Mouse (Mus musculus) CH12.LX (cell line): ENCODE measurements around the gene Atp5g3. TPM values are rescaled to one million over a fixed set of nuclear protein-coding genes. Genes with fewer than 3 reads are reported as not detected.
A peak's percentile ranks its signal among the peaks of the same experiment; 100 is the strongest.

Experiments
- DNase-seq: peaks from one replicate; pipeline ENCODE4 v3.0.0-alpha.2; 2013; ENCODE audit errors: extremely low read depth
- H3K27ac ChIP-seq: 2 replicates; pipeline ENCODE4 v1.5.1; 2012; ENCODE audit warnings: low read depth, mild to moderate bottlenecking, control low read depth, moderate library complexity; ENCODE audit not compliant: insufficient read depth
- H3K27me3 ChIP-seq: replicated peaks from 2 replicates; pipeline ENCODE3; 2012; ENCODE audit warnings: inconsistent platforms
- H3K36me3 ChIP-seq, 2 experiments: replicated peaks in 1 of 2; 2 replicates each; pipeline versions ENCODE3 to v1.6.1; 2012; ENCODE audit warnings: inconsistent platforms in 1 of 2, low read length in 1 of 2, mild to moderate bottlenecking in 1 of 2, mixed read lengths in 1 of 2, moderate library complexity in 1 of 2; ENCODE audit not compliant: control insufficient read depth in 1 of 2, insufficient read depth in 1 of 2
- H3K4me1 ChIP-seq, 2 experiments: 2 replicates each; pipeline ENCODE4 v1.6.1; 2012; ENCODE audit warnings: inconsistent platforms in 1 of 2, moderate library complexity in 1 of 2; ENCODE audit not compliant: insufficient read depth in 2 of 2, control insufficient read depth in 1 of 2
- H3K4me2 ChIP-seq: 2 replicates; pipeline ENCODE4 v1.6.1; 2012; ENCODE audit warnings: low read depth, mild to moderate bottlenecking, control low read depth; ENCODE audit not compliant: poor library complexity, insufficient read depth, severe bottlenecking
- H3K4me3 ChIP-seq, 3 experiments: fragments of 150-350 bp in 1 of 3; sonication (generic) in 1 of 3; replicated peaks in 1 of 3; 2 replicates each; pipeline versions ENCODE3 to v1.5.1; 2011 to 2012; ENCODE audit warnings: low read depth in 2 of 3, low read length in 2 of 3, mild to moderate bottlenecking in 2 of 3, moderate library complexity in 2 of 3, control low read depth in 1 of 3, improper control_type of control experiment in 1 of 3, inconsistent platforms in 1 of 3, mixed read lengths in 1 of 3; ENCODE audit not compliant: poor library complexity in 1 of 3
- H3K79me2 ChIP-seq: replicated peaks from 2 replicates; pipeline ENCODE4 v1.6.1; 2012; ENCODE audit warnings: mild to moderate bottlenecking, moderate library complexity; ENCODE audit not compliant: control insufficient read depth, poor library complexity, insufficient read depth, severe bottlenecking; ENCODE audit errors: extremely low read depth
- H3K9ac ChIP-seq: 2 replicates; pipeline ENCODE4 v1.6.1; 2012; ENCODE audit warnings: low read depth, mild to moderate bottlenecking, control low read depth, moderate library complexity; ENCODE audit not compliant: insufficient read depth
- H3K9me3 ChIP-seq: replicated peaks from 2 replicates; pipeline ENCODE3; 2012; ENCODE audit warnings: low read length, inconsistent platforms, mixed read lengths
- BHLHE40 ChIP-seq: IDR thresholded peaks from 2 replicates; pipeline ENCODE4 v1.6.1; 2011; ENCODE audit warnings: mild to moderate bottlenecking, low read depth, low read length, improper control_type of control experiment
- CHD1 ChIP-seq: IDR thresholded peaks from 2 replicates; pipeline ENCODE4 v1.6.1; 2012; ENCODE audit warnings: low read depth, low read length, improper control_type of control experiment, inconsistent platforms
- CTCF ChIP-seq, 2 experiments: IDR thresholded peaks in 1 of 2; conservative IDR thresholded peaks in 1 of 2; 2 replicates each; pipeline ENCODE4 v1.5.1; 2011 to 2012; ENCODE audit warnings: low read depth in 2 of 2, low read length in 2 of 2, improper control_type of control experiment in 1 of 2, inconsistent platforms in 1 of 2, mild to moderate bottlenecking in 1 of 2, moderate library complexity in 1 of 2
- E2F4 ChIP-seq: IDR thresholded peaks from 2 replicates; pipeline ENCODE4 v1.6.1; 2011; ENCODE audit warnings: low read depth, low read length, improper control_type of control experiment; ENCODE audit not compliant: insufficient replicate concordance
- ELF1 ChIP-seq: IDR thresholded peaks from 2 replicates; pipeline ENCODE4 v1.6.1; 2014; ENCODE audit warnings: low read depth, mild to moderate bottlenecking, inconsistent platforms, low read length, improper control_type of control experiment
- ETS1 ChIP-seq: conservative IDR thresholded peaks from 2 replicates; pipeline ENCODE4 v1.6.1; 2012; ENCODE audit warnings: low read depth, mild to moderate bottlenecking, inconsistent platforms, low read length, improper control_type of control experiment, moderate library complexity
- HCFC1 ChIP-seq: IDR thresholded peaks from 2 replicates; pipeline ENCODE4 v1.6.1; 2012; ENCODE audit warnings: low read depth, mild to moderate bottlenecking, inconsistent platforms, low read length, improper control_type of control experiment
- IRF4 ChIP-seq: IDR thresholded peaks from 2 replicates; pipeline ENCODE4 v1.6.1; 2014; ENCODE audit warnings: low read depth, mild to moderate bottlenecking, inconsistent platforms, low read length, improper control_type of control experiment
- JUND ChIP-seq: conservative IDR thresholded peaks from 2 replicates; pipeline ENCODE4 v1.6.1; 2011; ENCODE audit warnings: low read depth, low read length, improper control_type of control experiment
- KAT2A ChIP-seq: IDR thresholded peaks from 2 replicates; pipeline ENCODE4 v1.6.1; 2012; ENCODE audit warnings: low read length, improper control_type of control experiment, inconsistent platforms; ENCODE audit not compliant: insufficient replicate concordance
- MAZ ChIP-seq: IDR thresholded peaks from 2 replicates; pipeline ENCODE4 v1.6.1; 2012; ENCODE audit warnings: low read depth, mild to moderate bottlenecking, inconsistent platforms, low read length, improper control_type of control experiment, moderate library complexity
- MEF2A ChIP-seq: IDR thresholded peaks from 2 replicates; pipeline ENCODE4 v1.6.1; 2014; ENCODE audit warnings: low read depth, mild to moderate bottlenecking, inconsistent platforms, low read length, improper control_type of control experiment, borderline replicate concordance
- MXI1 ChIP-seq: IDR thresholded peaks from 2 replicates; pipeline ENCODE4 v1.6.1; 2011; ENCODE audit warnings: mild to moderate bottlenecking, low read depth, low read length, improper control_type of control experiment
- MYC ChIP-seq: IDR thresholded peaks from 2 replicates; pipeline ENCODE4 v1.6.1; 2011; ENCODE audit warnings: low read depth, mild to moderate bottlenecking, improper control_type of control experiment, low read length
- NELFE ChIP-seq: IDR thresholded peaks from 2 replicates; pipeline ENCODE4 v1.6.1; 2011; ENCODE audit warnings: low read depth, low read length, improper control_type of control experiment
- PAX5 ChIP-seq: IDR thresholded peaks from 2 replicates; pipeline ENCODE4 v1.6.1; 2012; ENCODE audit warnings: low read length, inconsistent platforms, mixed read lengths
- POLR2A ChIP-seq: IDR thresholded peaks from 2 replicates; pipeline ENCODE4 v1.6.1; 2011; ENCODE audit warnings: low read depth, mild to moderate bottlenecking, improper control_type of control experiment, low read length
- POLR2AphosphoS2 ChIP-seq: IDR thresholded peaks from 2 replicates; pipeline ENCODE4 v1.6.1; 2011; ENCODE audit warnings: low read depth, low read length, improper control_type of control experiment
- RAD21 ChIP-seq: IDR thresholded peaks from 2 replicates; pipeline ENCODE4 v1.6.1; 2011; ENCODE audit warnings: low read depth, mild to moderate bottlenecking, low read length, improper control_type of control experiment, moderate library complexity
- RCOR1 ChIP-seq: conservative IDR thresholded peaks from 2 replicates; pipeline ENCODE4 v1.6.1; 2012; ENCODE audit warnings: low read depth, mild to moderate bottlenecking, inconsistent platforms, low read length, improper control_type of control experiment
- SIN3A ChIP-seq: IDR thresholded peaks from 2 replicates; pipeline ENCODE4 v1.6.1; 2012; ENCODE audit warnings: low read length, improper control_type of control experiment, inconsistent platforms
- SMC3 ChIP-seq: IDR thresholded peaks from 2 replicates; pipeline ENCODE4 v1.6.1; 2011; ENCODE audit warnings: low read depth, low read length, improper control_type of control experiment
- TBP ChIP-seq: conservative IDR thresholded peaks from 2 replicates; pipeline ENCODE4 v1.6.1; 2011; ENCODE audit warnings: low read depth, low read length, improper control_type of control experiment
- TCF12 ChIP-seq: IDR thresholded peaks from 2 replicates; pipeline ENCODE4 v1.6.1; 2014; ENCODE audit warnings: low read depth, mild to moderate bottlenecking, inconsistent platforms, low read length, improper control_type of control experiment
- UBTF ChIP-seq: IDR thresholded peaks from 2 replicates; pipeline ENCODE4 v1.6.1; 2012; ENCODE audit warnings: low read depth, mild to moderate bottlenecking, inconsistent platforms, low read length, improper control_type of control experiment, moderate library complexity
- USF1 ChIP-seq: IDR thresholded peaks from 2 replicates; pipeline ENCODE4 v1.6.1; 2014; ENCODE audit warnings: low read depth, mild to moderate bottlenecking, inconsistent platforms, low read length, improper control_type of control experiment
- USF2 ChIP-seq: conservative IDR thresholded peaks from 2 replicates; pipeline ENCODE4 v1.6.1; 2011; ENCODE audit warnings: low read depth, low read length, improper control_type of control experiment
- ZMIZ1 ChIP-seq: IDR thresholded peaks from 2 replicates; pipeline ENCODE4 v1.6.1; 2012; ENCODE audit warnings: low read depth, mild to moderate bottlenecking, inconsistent platforms, low read length, improper control_type of control experiment
- ZNF384 ChIP-seq: IDR thresholded peaks from 2 replicates; pipeline ENCODE4 v1.6.1; 2012; ENCODE audit warnings: low read depth, low read length, improper control_type of control experiment, inconsistent platforms
- dilution Hi-C: fragments of 300-500 bp; cut with MboI; formaldehyde crosslinking; loops from 2 replicates; pipeline ENCODE4 v1.14.3; 2020; ENCODE audit warnings: low sequenced_read_pairs; ENCODE audit not compliant: extremely low pct_unique_long_range_greater_than_20kb, extremely low pct_ligation_motif_present
- in situ Hi-C: fragments of 300-500 bp; cut with MboI; formaldehyde crosslinking; loops from 3 replicates; pipeline ENCODE4 v1.14.3; 2019; ENCODE audit warnings: low sequenced_read_pairs, low pct_ligation_motif_present, low pct_unique_long_range_greater_than_20kb, mixed read lengths
- polyA plus RNA-seq: library from polyadenylated mRNA; unstranded; fragments of >175 nt; gene quantifications from 2 replicates; pipeline ENCODE4 v1.2.1, GENCODE M21; 2012; ENCODE audit warnings: low read depth; ENCODE audit not compliant: insufficient read length
- total RNA-seq, 2 experiments: library from RNA; depleted of rRNA; stranded (reverse); fragments of 300-350 nt in 1 of 2; fragments of >200 nt in 1 of 2; gene quantifications; 2 replicates each; pipeline ENCODE4 v1.2.3; 2012 to 2014

Atp5g3 gene
- total and polyA plus RNA-seq, 3 experiments, result 316 to 453 (median 427) TPM

GRCm38 (mm10) chr2:73912264-73912663 lies 1.1 kb upstream of the Atp5g3 start (continued):
- TF ChIP-seq ZNF384, result no peak
- peak; percentile 88 for TF ChIP-seq MAZ
- no peak for TF ChIP-seq USF1
- no peak for TF ChIP-seq POLR2AphosphoS2
- TF ChIP-seq MXI1, result no peak
- no peak for TF ChIP-seq MEF2A
- TF ChIP-seq HCFC1, result no peak
- peak; percentile 32; the same call in 1 of the 2 replicates for TF ChIP-seq IRF4

DNA sequence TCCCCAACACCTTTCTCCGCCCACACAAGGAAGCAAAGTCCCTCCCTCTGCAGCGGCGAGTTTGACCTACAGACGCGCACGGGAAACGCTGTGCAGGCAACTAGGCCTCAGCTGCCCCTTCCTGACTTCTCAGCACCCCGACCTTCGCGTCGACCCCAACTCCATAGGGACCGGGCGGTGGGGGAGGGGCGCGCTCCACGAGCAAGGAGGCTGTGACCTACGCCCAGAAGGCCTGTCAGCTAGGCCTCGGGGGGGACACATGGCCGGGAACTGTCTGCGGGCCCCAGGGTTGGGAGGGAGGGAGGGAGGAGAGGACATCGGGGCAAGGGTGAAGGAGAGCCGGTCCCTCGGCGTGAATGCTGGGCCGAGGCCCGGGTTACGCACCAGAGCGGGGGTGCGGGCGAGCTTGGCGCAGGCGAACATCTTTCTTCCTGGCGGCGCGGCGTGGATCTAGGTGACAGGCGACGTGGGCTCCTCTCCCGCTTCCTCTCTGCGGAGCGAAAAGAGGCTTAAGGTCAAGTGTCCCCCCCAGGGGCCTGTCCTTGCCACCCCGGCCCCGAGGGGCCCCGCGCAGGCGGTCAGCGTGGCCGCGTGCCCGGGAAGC lies 453 bp downstream of the Atp5g3 start:
- H3K36me3 ChIP-seq, result peaks cover 27 to 35% of the 10 kb centered on the region in 2 experiments
- H3K27me3 ChIP-seq, result no peaks in the 10 kb centered on the region
- H3K27ac ChIP-seq, result peak overlapping the region; percentile 61
- dilution Hi-C loops, result no loop called here
- peaks cover 21% of the 10 kb centered on the region; the same call in 1 of the 2 replicates for H3K79me2 ChIP-seq
- H3K9ac ChIP-seq, result peak overlapping the region; percentile 98
- H3K4me2 ChIP-seq, result peak overlapping the region; percentile 86
- H3K4me1 ChIP-seq, result peaks cover 3 to 22% of the 10 kb centered on the region in 2 experiments; a peak in 2 of 4 replicates
- TF ChIP-seq UBTF (0 out of 2 replicates have a peak, but pooled peaks have one; percentile 23), MXI1 (peak; percentile 75), CHD1 (peak; percentile 13; the same call in 1 of the 2 replicates), POLR2AphosphoS2 (no peak; the same call in 1 of the 2 replicates), TBP (no peak), ZNF384 (no peak), IRF4 (no peak), PAX5 (no peak), USF2 (no peak), SIN3A (0 out of 2 replicates have a peak, but pooled peaks have one; percentile 30), TCF12 (0 out of 2 replicates have a peak, but pooled peaks have one; percentile 40), MEF2A (no peak)
- DNase-seq, result peak; percentile 48
- H3K9me3 ChIP-seq, result peaks cover 4% of the 10 kb centered on the region
- peak overlapping the region; percentile 79 to 97 (median 96) for H3K4me3 ChIP-seq
- in situ Hi-C loops, result no loop called here

GRCm38 (mm10) chr2:73909116-73909515 lies 2.0 kb downstream of the Atp5g3 start:
- dilution Hi-C loops, result no loop called here
- H3K27me3 ChIP-seq, result no peaks in the 10 kb centered on the region
- peaks cover 3 to 22% of the 10 kb centered on the region in 2 experiments; a peak in 2 of 4 replicates for H3K4me1 ChIP-seq
- no peak overlapping the region for H3K4me3 ChIP-seq
- no peak overlapping the region for H3K27ac ChIP-seq
- peaks cover 27 to 43% of the 10 kb centered on the region in 2 experiments for H3K36me3 ChIP-seq
- H3K79me2 ChIP-seq, result peaks cover 21% of the 10 kb centered on the region; the same call in 1 of the 2 replicates
- DNase-seq, result no peak
- no peak for TF ChIP-seq E2F4
- no peak for TF ChIP-seq RAD21
- no peak for TF ChIP-seq MXI1
- no peak for TF ChIP-seq UBTF
- no peak for TF ChIP-seq RCOR1
- TF ChIP-seq KAT2A, result no peak
- no peak for TF ChIP-seq POLR2A
- no peak for TF ChIP-seq NELFE
- no peak for TF ChIP-seq SMC3
- TF ChIP-seq JUND, result no peak
- TF ChIP-seq ETS1, result no peak
- TF ChIP-seq BHLHE40, result no peak
- TF ChIP-seq ZMIZ1, result no peak
- no peak for TF ChIP-seq ZNF384
- no peak for TF ChIP-seq MYC
- no peak for TF ChIP-seq ELF1
- TF ChIP-seq CTCF (conservative IDR thresholded peaks at IDR 0.05 in 1 of 2, IDR thresholded peaks at IDR 0.05 in 1 of 2; ENCODE audit: low read depth in 2 of 2, low read length in 2 of 2), result no peak
- TF ChIP-seq TBP, result no peak
- TF ChIP-seq, all 38 proteins: peak for 0
- Histone ChIP-seq H3K9ac (peak overlapping the region; percentile 18; the same call in 1 of the 2 replicates), H3K9me3 (peaks cover 4% of the 10 kb centered on the region), H3K4me2 (no peak overlapping the region)
- in situ Hi-C loops, result no loop called here
